Mouse (Mus musculus): ENCODE results near the gene Mapk8. TPM values are rescaled to one million over a fixed set of nuclear protein-coding genes. Genes with fewer than 3 reads are reported as not detected.
"Not testable (repeated sequence)": the region's sequence is repeated elsewhere in the genome, so short reads cannot be mapped to it uniquely, and the experiment has no call there.

The Mapk8 gene
- polyA plus RNA-seq, 1 experiment = 6.2 TPM

GRCm38 (mm10) chr14:33445962-33446361 lies 996 bp downstream of the Mapk8 start:
- TF ChIP-seq CTCF (IDR thresholded peaks at IDR 0.05; ENCODE audit: extremely low read depth, insufficient read depth, insufficient read length, insufficient replicate concordance) (no peak), POLR2A (IDR thresholded peaks at IDR 0.05; ENCODE audit: low read depth, low read length) (no peak)
- no peak for DNase-seq (ENCODE audit: low read depth in 1 of 2, low spot score in 2 of 2)

GRCm38 (mm10) chr14:33443780-33444179 lies 3.2 kb downstream of the Mapk8 start:
- Histone ChIP-seq H3K36me3 (ENCODE audit: control insufficient read depth, insufficient read depth, low read length) (no peaks in the 10 kb centered on the region), H3K27me3 (ENCODE audit: control insufficient read depth, insufficient read depth, low read length) (peaks cover 1% of the 10 kb centered on the region; the same call in 1 of the 2 replicates), H3K4me1 (ENCODE audit: control insufficient read depth, insufficient read depth, insufficient read length) (no peaks in the 10 kb centered on the region; the same call in 1 of the 2 replicates), H3K27ac (ENCODE audit: insufficient read depth, low read length) (no peak overlapping the region), H3K4me3 (ENCODE audit: extremely low read depth, insufficient read depth, insufficient read length) (no peak overlapping the region)
- WGBS = 79% methylated on average over 2 of the region's 2 CpGs
- TF ChIP-seq POLR2A (IDR thresholded peaks at IDR 0.05; ENCODE audit: low read depth, low read length) (no peak), CTCF (IDR thresholded peaks at IDR 0.05; ENCODE audit: extremely low read depth, insufficient read depth, insufficient read length, insufficient replicate concordance) (no peak)
- no peak for DNase-seq (ENCODE audit: low read depth in 1 of 2, low spot score in 2 of 2)

More at GRCm38 (mm10) chr14:33445962-33446361, 996 bp downstream of the Mapk8 start:
- no peaks in the 10 kb centered on the region; the same call in 1 of the 2 replicates for H3K4me1 ChIP-seq (ENCODE audit: control insufficient read depth, insufficient read depth, insufficient read length)
- peak overlapping the region; percentile 34; the same call in 1 of the 2 replicates for H3K4me3 ChIP-seq (ENCODE audit: extremely low read depth, insufficient read depth, insufficient read length)
- WGBS = 56% methylated on average over 3 of the region's 3 CpGs
- no peaks in the 10 kb centered on the region for H3K36me3 ChIP-seq (ENCODE audit: control insufficient read depth, insufficient read depth, low read length)
- no peak overlapping the region for H3K27ac ChIP-seq (ENCODE audit: insufficient read depth, low read length)
- H3K27me3 ChIP-seq (ENCODE audit: control insufficient read depth, insufficient read depth, low read length) = peaks cover 1% of the 10 kb centered on the region; the same call in 1 of the 2 replicates

- 86% methylated on average over 4 of the region's 4 CpGs for WGBS
- not testable (repeated sequence) for H3K4me3 ChIP-seq (ENCODE audit: extremely low read depth, insufficient read depth, insufficient read length); DNase-seq (ENCODE audit: low read depth in 1 of 2, low spot score in 2 of 2); H3K4me1 ChIP-seq (ENCODE audit: control insufficient read depth, insufficient read depth, insufficient read length); H3K27ac ChIP-seq (ENCODE audit: insufficient read depth, low read length); H3K36me3 ChIP-seq (ENCODE audit: control insufficient read depth, insufficient read depth, low read length); H3K27me3 ChIP-seq (ENCODE audit: control insufficient read depth, insufficient read depth, low read length)
Measured at GRCm38 (mm10) chr14:33432485-33432884, 14.5 kb downstream of the Mapk8 start.

GRCm38 (mm10) chr14:33424124-33424523 lies 22.8 kb downstream of the Mapk8 start:
- Histone ChIP-seq H3K4me3 (ENCODE audit: extremely low read depth, insufficient read depth, insufficient read length) (no peak overlapping the region), H3K27me3 (ENCODE audit: control insufficient read depth, insufficient read depth, low read length) (no peaks in the 10 kb centered on the region), H3K4me1 (ENCODE audit: control insufficient read depth, insufficient read depth, insufficient read length) (no peaks in the 10 kb centered on the region), H3K27ac (ENCODE audit: insufficient read depth, low read length) (no peak overlapping the region), H3K36me3 (ENCODE audit: control insufficient read depth, insufficient read depth, low read length) (no peaks in the 10 kb centered on the region)
- DNase-seq (ENCODE audit: low read depth in 1 of 2, low spot score in 2 of 2) = no peak
- TF ChIP-seq CTCF (IDR thresholded peaks at IDR 0.05; ENCODE audit: extremely low read depth, insufficient read depth, insufficient read length, insufficient replicate concordance) (no peak), POLR2A (IDR thresholded peaks at IDR 0.05; ENCODE audit: low read depth, low read length) (no peak)

- 27% methylated on average over 1 of the region's 1 CpGs for WGBS
Measured at GRCm38 (mm10) chr14:33423003-33423402, 24.0 kb downstream of the Mapk8 start.

GRCm38 (mm10) chr14:33418311-33418909 lies 28.5 kb downstream of the Mapk8 start:
- no peak for TF ChIP-seq POLR2A (IDR thresholded peaks at IDR 0.05; ENCODE audit: low read depth, low read length)
- TF ChIP-seq CTCF (IDR thresholded peaks at IDR 0.05; ENCODE audit: extremely low read depth, insufficient read depth, insufficient read length, insufficient replicate concordance) = no peak
- Histone ChIP-seq H3K36me3 (ENCODE audit: control insufficient read depth, insufficient read depth, low read length) (no peaks in the 10 kb centered on the region), H3K27ac (ENCODE audit: insufficient read depth, low read length) (no peak overlapping the region), H3K27me3 (ENCODE audit: control insufficient read depth, insufficient read depth, low read length) (no peaks in the 10 kb centered on the region), H3K4me1 (ENCODE audit: control insufficient read depth, insufficient read depth, insufficient read length) (no peaks in the 10 kb centered on the region), H3K4me3 (ENCODE audit: extremely low read depth, insufficient read depth, insufficient read length) (no peak overlapping the region)
- 88% methylated on average over 3 of the region's 3 CpGs for WGBS
- DNase-seq (ENCODE audit: low read depth in 1 of 2, low spot score in 2 of 2) = no peak

More at GRCm38 (mm10) chr14:33423003-33423402, 24.0 kb downstream of the Mapk8 start:
- Histone ChIP-seq H3K27me3 (ENCODE audit: control insufficient read depth, insufficient read depth, low read length) (no peaks in the 10 kb centered on the region), H3K36me3 (ENCODE audit: control insufficient read depth, insufficient read depth, low read length) (no peaks in the 10 kb centered on the region), H3K4me3 (ENCODE audit: extremely low read depth, insufficient read depth, insufficient read length) (no peak overlapping the region), H3K4me1 (ENCODE audit: control insufficient read depth, insufficient read depth, insufficient read length) (no peaks in the 10 kb centered on the region), H3K27ac (ENCODE audit: insufficient read depth, low read length) (no peak overlapping the region)
- DNase-seq (ENCODE audit: low read depth in 1 of 2, low spot score in 2 of 2) = no peak
- TF ChIP-seq POLR2A (IDR thresholded peaks at IDR 0.05; ENCODE audit: low read depth, low read length) = no peak
- no peak for TF ChIP-seq CTCF (IDR thresholded peaks at IDR 0.05; ENCODE audit: extremely low read depth, insufficient read depth, insufficient read length, insufficient replicate concordance)

- H3K4me3 ChIP-seq (ENCODE audit: extremely low read depth, insufficient read depth, insufficient read length) = no peak overlapping the region
- 90% methylated on average over 1 of the region's 1 CpGs for WGBS
- TF ChIP-seq CTCF (IDR thresholded peaks at IDR 0.05; ENCODE audit: extremely low read depth, insufficient read depth, insufficient read length, insufficient replicate concordance) = no peak
- no peak for TF ChIP-seq POLR2A (IDR thresholded peaks at IDR 0.05; ENCODE audit: low read depth, low read length)
Measured at GRCm38 (mm10) chr14:33415746-33416145, 31.2 kb downstream of the Mapk8 start.

More at GRCm38 (mm10) chr14:33415746-33416145, 31.2 kb downstream of the Mapk8 start:
- no peak for DNase-seq (ENCODE audit: low read depth in 1 of 2, low spot score in 2 of 2)
- no peaks in the 10 kb centered on the region; the same call in 1 of the 2 replicates for H3K4me1 ChIP-seq (ENCODE audit: control insufficient read depth, insufficient read depth, insufficient read length)
- H3K27ac ChIP-seq (ENCODE audit: insufficient read depth, low read length) = no peak overlapping the region
- no peaks in the 10 kb centered on the region for H3K27me3 ChIP-seq (ENCODE audit: control insufficient read depth, insufficient read depth, low read length)
- no peaks in the 10 kb centered on the region for H3K36me3 ChIP-seq (ENCODE audit: control insufficient read depth, insufficient read depth, low read length)

Data from spleen, adult 2 months (tissue).